Mouse (Mus musculus): ENCODE data around the gene Rnf7.
"Not testable (repeated sequence)": the region's sequence is repeated elsewhere in the genome, so short reads cannot be mapped to it uniquely, and the experiment has no call there.

The Rnf7 gene

GRCm38 (mm10) chr9:96478071-96478888, at the start of gene Rnf7:
Gene Rnf7 (minus strand): TSS chr9:96478675.
- DNase-seq (ENCODE audit: low spot score in 2 of 2): peak; percentile 99 to 100

- DNase-seq (ENCODE audit: low spot score in 2 of 2): no peak
These were observed 47.5 kb upstream of the Rnf7 start for GRCm38 (mm10) chr9:96526011-96526410.

GRCm38 (mm10) chr9:96524972-96525506, 46.6 kb upstream of the Rnf7 start, which contains the start of gene Gm28729:
Gene Gm28729 (minus strand): TSS chr9:96525264.
- no peak for DNase-seq (ENCODE audit: low spot score in 2 of 2)

- DNase-seq (ENCODE audit: low spot score in 2 of 2): no peak
These were observed 44.7 kb upstream of the Rnf7 start for GRCm38 (mm10) chr9:96523148-96523547.

- DNase-seq (ENCODE audit: low spot score in 2 of 2): not testable (repeated sequence)
These were observed 43.1 kb upstream of the Rnf7 start for GRCm38 (mm10) chr9:96521574-96521973.

- DNase-seq (ENCODE audit: low spot score in 2 of 2): no peak
These were observed 39.0 kb upstream of the Rnf7 start for GRCm38 (mm10) chr9:96517429-96517828.

- no peak for DNase-seq (ENCODE audit: low spot score in 2 of 2)
These were observed 38.3 kb upstream of the Rnf7 start for GRCm38 (mm10) chr9:96516806-96517205.

GRCm38 (mm10) chr9:96515737-96516136, 37.3 kb upstream of the Rnf7 start:
- DNase-seq (ENCODE audit: low spot score in 2 of 2): no peak

- DNase-seq (ENCODE audit: low spot score in 2 of 2): no peak
These were observed 35.8 kb upstream of the Rnf7 start for GRCm38 (mm10) chr9:96514278-96514677.

- DNase-seq (ENCODE audit: low spot score in 2 of 2): peak in 1 of 2 experiments; percentile 38
These were observed 27.6 kb upstream of the Rnf7 start for GRCm38 (mm10) chr9:96506011-96506498.

- DNase-seq (ENCODE audit: low spot score in 2 of 2): no peak
These were observed 26.7 kb upstream of the Rnf7 start for GRCm38 (mm10) chr9:96505156-96505555.

GRCm38 (mm10) chr9:96504116-96504895, 25.8 kb upstream of the Rnf7 start:
- DNase-seq (ENCODE audit: low spot score in 2 of 2): no peak

- DNase-seq (ENCODE audit: low spot score in 2 of 2): no peak
These were observed 24.6 kb upstream of the Rnf7 start for GRCm38 (mm10) chr9:96502856-96503610.

- DNase-seq (ENCODE audit: low spot score in 2 of 2): no peak
These were observed 22.7 kb upstream of the Rnf7 start for GRCm38 (mm10) chr9:96501217-96501616.

- DNase-seq (ENCODE audit: low spot score in 2 of 2): no peak
These were observed 14.7 kb upstream of the Rnf7 start for GRCm38 (mm10) chr9:96493212-96493611.

- DNase-seq (ENCODE audit: low spot score in 2 of 2): no peak
These were observed 13.3 kb upstream of the Rnf7 start for GRCm38 (mm10) chr9:96491810-96492209.

GRCm38 (mm10) chr9:96487869-96488268, 9.4 kb upstream of the Rnf7 start:
- not testable (repeated sequence) for DNase-seq (ENCODE audit: low spot score in 2 of 2)

- no peak for DNase-seq (ENCODE audit: low spot score in 2 of 2)
These were observed 5.2 kb upstream of the Rnf7 start for GRCm38 (mm10) chr9:96483648-96484047.

- DNase-seq (ENCODE audit: low spot score in 2 of 2): no peak
These were observed 4.6 kb upstream of the Rnf7 start for GRCm38 (mm10) chr9:96483028-96483427.

- DNase-seq (ENCODE audit: low spot score in 2 of 2): no peak
These were observed 6.1 kb downstream of the Rnf7 start for GRCm38 (mm10) chr9:96472356-96472755.

GRCm38 (mm10) chr9:96471681-96472080, 6.8 kb downstream of the Rnf7 start:
- not testable (repeated sequence) for DNase-seq (ENCODE audit: low spot score in 2 of 2)

Measured in urinary bladder, postnatal 4 days (tissue).